In the genomic region with DNA sequence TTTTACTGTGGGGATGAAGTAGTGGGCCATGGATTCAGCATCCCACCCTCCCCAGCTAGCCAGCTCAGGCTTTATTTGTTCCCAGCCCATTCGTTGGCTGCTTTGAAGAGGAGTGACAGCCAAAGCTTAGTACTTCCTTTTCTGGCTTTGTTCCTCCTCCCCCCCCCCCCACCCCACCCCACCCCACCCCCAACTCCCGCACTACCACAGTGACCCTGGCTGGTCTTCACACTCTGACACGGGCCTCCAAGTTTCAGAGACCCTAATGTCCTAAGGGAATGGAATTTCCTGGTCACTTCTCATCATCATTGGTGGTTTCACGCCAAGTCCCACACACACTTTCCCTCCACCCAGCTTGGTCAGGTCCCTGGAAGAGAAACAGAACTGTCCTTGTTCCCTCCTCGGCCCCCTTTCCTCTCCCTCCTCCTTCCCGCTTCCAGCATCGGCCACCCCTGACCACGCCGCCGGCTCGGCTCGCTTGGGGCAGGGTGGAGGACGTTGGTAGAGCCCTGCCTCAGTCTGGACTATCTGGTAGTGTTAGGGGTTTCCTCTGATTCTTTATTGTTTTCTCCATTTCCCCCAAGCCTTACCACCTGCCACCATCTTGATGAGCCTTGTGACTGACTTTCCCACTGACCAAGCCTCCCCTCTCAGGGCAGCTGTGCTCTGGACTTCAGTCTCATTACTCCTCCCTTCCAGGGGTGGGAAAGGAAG, we compare ENCODE assay signal across 8 mouse cellular contexts. TPM values are rescaled to one million over a fixed set of nuclear protein-coding genes. Genes with fewer than 3 reads are reported as not detected.
DNase-seq lines count a peak whose midpoint lies in the region; ATAC-seq lines count a peak whose summit lies in the region.

No protein-coding gene starts in this region.

- peak overlapping the region; percentile 92 for H3K9ac ChIP-seq in embryonic facial prominence, embryonic 14.5 days (ENCODE audit: low read depth, low read length)
- H3K9ac ChIP-seq in liver, embryonic 16.5 days (ENCODE audit: low read depth, low read length) = peak overlapping the region; percentile 78
- peak overlapping the region; percentile 98 for H3K9ac ChIP-seq in neural tube, embryonic 12.5 days

- intact Hi-C loops in heart, postnatal 10 days (cut with DNase I) = no loop called here

- WGBS in embryonic facial prominence, embryonic 14.5 days = 2% methylated on average over 12 of the region's 13 CpGs
- WGBS in liver, embryonic 16.5 days (ENCODE audit: insufficient replicate concordance) = 2% methylated on average over 13 of the region's 13 CpGs
- 1% methylated on average over 13 of the region's 13 CpGs for WGBS in neural tube, embryonic 12.5 days

- ATAC-seq in embryonic facial prominence, embryonic 14.5 days (ENCODE audit: low read depth) = peak; percentile 7; the same call in 1 of the 2 replicates
- ATAC-seq in liver, embryonic 16.5 days (ENCODE audit: low read depth) = no peak
- peak; percentile 10; the same call in 1 of the 2 replicates for ATAC-seq in neural tube, embryonic 12.5 days (ENCODE audit: low FRiP score, low read depth)

- DNase-seq in 3134 (ENCODE audit: extremely low read depth, insufficient read length, low spot score) = peak; percentile 76
- DNase-seq in adrenal gland, adult 18-20 months (ENCODE audit: low spot score in 2 of 2) = peak; percentile 38 to 47
- DNase-seq in embryonic facial prominence, embryonic 14.5 days (ENCODE audit: low spot score) = peak; percentile 53
- DNase-seq in heart, postnatal 10 days = peak; percentile 71 to 73
- peak; percentile 58 to 69 for DNase-seq in kidney, postnatal 4 days
- peak; percentile 48 for DNase-seq in thymus, postnatal 25 days

- H3K9me3 ChIP-seq in embryonic facial prominence, embryonic 14.5 days (ENCODE audit: control insufficient read depth, low read length) = no peaks in the 10 kb centered on the region
- no peaks in the 10 kb centered on the region for H3K9me3 ChIP-seq in liver, embryonic 16.5 days (replicated peaks; ENCODE audit: control insufficient read depth, low read length)
- H3K9me3 ChIP-seq in neural tube, embryonic 12.5 days = no peaks in the 10 kb centered on the region

- H3K4me3 ChIP-seq in embryonic facial prominence, embryonic 14.5 days (ENCODE audit: low read depth, low read length) = peak overlapping the region; percentile 86
- peak overlapping the region; percentile 73 for H3K4me3 ChIP-seq in liver, embryonic 16.5 days (ENCODE audit: low read depth, low read length)
- peak overlapping the region; percentile 99 for H3K4me3 ChIP-seq in neural tube, embryonic 12.5 days

- peaks cover 22% of the 10 kb centered on the region for H3K4me1 ChIP-seq in embryonic facial prominence, embryonic 14.5 days (ENCODE audit: control insufficient read depth, insufficient read depth, low read length)
- H3K4me1 ChIP-seq in liver, embryonic 16.5 days (ENCODE audit: control insufficient read depth, low read depth, low read length) = peaks cover 34% of the 10 kb centered on the region
- peaks cover 44% of the 10 kb centered on the region for H3K4me1 ChIP-seq in neural tube, embryonic 12.5 days

- H3K4me2 ChIP-seq in embryonic facial prominence, embryonic 14.5 days (ENCODE audit: low read depth, low read length) = peak overlapping the region; percentile 92
- H3K4me2 ChIP-seq in liver, embryonic 16.5 days (ENCODE audit: low read depth, low read length) = peak overlapping the region; percentile 99
- H3K4me2 ChIP-seq in neural tube, embryonic 12.5 days (replicated peaks) = peak overlapping the region; percentile 87

- H3K27ac ChIP-seq in embryonic facial prominence, embryonic 14.5 days (replicated peaks; ENCODE audit: low read depth, low read length) = peak overlapping the region; percentile 96
- H3K27ac ChIP-seq in liver, embryonic 16.5 days (ENCODE audit: low read length) = peak overlapping the region; percentile 90
- peak overlapping the region; percentile 95 for H3K27ac ChIP-seq in neural tube, embryonic 12.5 days

- no peaks in the 10 kb centered on the region for H3K27me3 ChIP-seq in embryonic facial prominence, embryonic 14.5 days (replicated peaks; ENCODE audit: control insufficient read depth, insufficient read depth, low read length)
- H3K27me3 ChIP-seq in liver, embryonic 16.5 days (ENCODE audit: control insufficient read depth, insufficient read depth, low read depth, low read length) = no peaks in the 10 kb centered on the region
- no peaks in the 10 kb centered on the region for H3K27me3 ChIP-seq in neural tube, embryonic 12.5 days (replicated peaks)

- peaks cover 44% of the 10 kb centered on the region for H3K36me3 ChIP-seq in embryonic facial prominence, embryonic 14.5 days (ENCODE audit: control insufficient read depth, insufficient read depth, low read length)
- peaks cover 26% of the 10 kb centered on the region for H3K36me3 ChIP-seq in liver, embryonic 16.5 days (ENCODE audit: control insufficient read depth, insufficient read depth)
- peaks cover 44% of the 10 kb centered on the region for H3K36me3 ChIP-seq in neural tube, embryonic 12.5 days

RNA-seq across cellular contexts. Expression of gene Cdc42se1, which starts 1.4 kb away (rescaled TPM):
- 10 to 100 TPM; 62.8 to 75.0 TPM for total RNA-seq in adrenal gland, adult 18-20 months (2021)
- polyA plus RNA-seq in embryonic facial prominence, embryonic 14.5 days (2014; fragmentation: Nextera tagmentation; extraction: Ambion mirVana) = 111 and 125 TPM in 2 replicates
- total RNA-seq in heart, postnatal 10 days (2021) = 10 to 100 TPM; 40.4 to 41.3 TPM
- 36.4 and 37.3 TPM in 2 replicates for polyA plus RNA-seq in liver, embryonic 16.5 days (2015; fragmentation: Nextera tagmentation; extraction: Ambion mirVana)
- polyA plus RNA-seq in neural tube, embryonic 12.5 days (2016; fragmentation: Nextera tagmentation; extraction: Ambion mirVana) = 85.3 and 85.9 TPM in 2 replicates

RNA-seq across cellular contexts. Expression of gene Mllt11, which starts 2.0 kb away (rescaled TPM):
- total RNA-seq in adrenal gland, adult 18-20 months (2021) = 1 to 10 TPM; 5.9 to 6.2 TPM
- 36.9 and 37.2 TPM in 2 replicates for polyA plus RNA-seq in embryonic facial prominence, embryonic 14.5 days (2014; fragmentation: Nextera tagmentation; extraction: Ambion mirVana)
- total RNA-seq in heart, postnatal 10 days (2021) = 1 to 10 TPM; 6.4 to 8.9 TPM
- 1.8 and 2.0 TPM in 2 replicates for polyA plus RNA-seq in liver, embryonic 16.5 days (2015; fragmentation: Nextera tagmentation; extraction: Ambion mirVana)
- polyA plus RNA-seq in neural tube, embryonic 12.5 days (2016; fragmentation: Nextera tagmentation; extraction: Ambion mirVana) = 149 and 166 TPM in 2 replicates

RNA-seq across cellular contexts. Expression of gene Gm128, which starts 11.5 kb away (rescaled TPM):
- total RNA-seq in adrenal gland, adult 18-20 months (2021) = under 1 TPM; 0.17 to 0.26 TPM
- 0.38 and 0.41 TPM in 2 replicates for polyA plus RNA-seq in embryonic facial prominence, embryonic 14.5 days (2014; fragmentation: Nextera tagmentation; extraction: Ambion mirVana)
- under 1 TPM in 1 of 2 experiments, not detected in 1; 0.12 TPM for total RNA-seq in heart, postnatal 10 days (2021)
- polyA plus RNA-seq in liver, embryonic 16.5 days (2015; fragmentation: Nextera tagmentation; extraction: Ambion mirVana) = 0.07 TPM in 2 replicates
- polyA plus RNA-seq in neural tube, embryonic 12.5 days (2016; fragmentation: Nextera tagmentation; extraction: Ambion mirVana) = 0.28 TPM in 1 of 2 replicates, not detected in the other

RNA-seq across cellular contexts. Expression of gene Gabpb2, which starts 12.2 kb away (rescaled TPM):
- 10 to 100 TPM; 21.4 to 22.1 TPM for total RNA-seq in adrenal gland, adult 18-20 months (2021)
- polyA plus RNA-seq in embryonic facial prominence, embryonic 14.5 days (2014; fragmentation: Nextera tagmentation; extraction: Ambion mirVana) = 7.8 and 8.0 TPM in 2 replicates
- total RNA-seq in heart, postnatal 10 days (2021) = 10 to 100 TPM; 14.0 to 17.1 TPM
- 6.6 and 7.0 TPM in 2 replicates for polyA plus RNA-seq in liver, embryonic 16.5 days (2015; fragmentation: Nextera tagmentation; extraction: Ambion mirVana)
- 6.7 and 7.8 TPM in 2 replicates for polyA plus RNA-seq in neural tube, embryonic 12.5 days (2016; fragmentation: Nextera tagmentation; extraction: Ambion mirVana)

RNA-seq across cellular contexts. Expression of gene Bnipl, which starts 21.1 kb away (rescaled TPM):
- total RNA-seq in adrenal gland, adult 18-20 months (2021) = not detected
- polyA plus RNA-seq in embryonic facial prominence, embryonic 14.5 days (2014; fragmentation: Nextera tagmentation; extraction: Ambion mirVana) = 6.1 and 6.9 TPM in 2 replicates
- not detected for total RNA-seq in heart, postnatal 10 days (2021)
- polyA plus RNA-seq in liver, embryonic 16.5 days (2015; fragmentation: Nextera tagmentation; extraction: Ambion mirVana) = not detected in 2 replicates
- polyA plus RNA-seq in neural tube, embryonic 12.5 days (2016; fragmentation: Nextera tagmentation; extraction: Ambion mirVana) = 0.28 TPM in 2 replicates

Comparison
In these comparisons a context has a peak if more than half of its experiments do, and no peak if none do; other contexts are left out.
1. RNA of gene Mllt11, which starts 2.0 kb away (polyA plus RNA-seq): 149 to 166 TPM in neural tube, embryonic 12.5 days and 36.9 to 37.2 TPM in embryonic facial prominence, embryonic 14.5 days; 1.8 to 2.0 TPM in liver, embryonic 16.5 days; every median in the first group is over 10 times any median in the second.
2. Peak in every context shown above with its lines, with median percentiles within 50 percentile points of each other: DNase-seq, H3K27ac ChIP-seq, H3K4me2 ChIP-seq, H3K4me3 ChIP-seq and H3K9ac ChIP-seq.